Mouse (Mus musculus): Measurements from ENCODE around the gene Tmem222.

DNA sequence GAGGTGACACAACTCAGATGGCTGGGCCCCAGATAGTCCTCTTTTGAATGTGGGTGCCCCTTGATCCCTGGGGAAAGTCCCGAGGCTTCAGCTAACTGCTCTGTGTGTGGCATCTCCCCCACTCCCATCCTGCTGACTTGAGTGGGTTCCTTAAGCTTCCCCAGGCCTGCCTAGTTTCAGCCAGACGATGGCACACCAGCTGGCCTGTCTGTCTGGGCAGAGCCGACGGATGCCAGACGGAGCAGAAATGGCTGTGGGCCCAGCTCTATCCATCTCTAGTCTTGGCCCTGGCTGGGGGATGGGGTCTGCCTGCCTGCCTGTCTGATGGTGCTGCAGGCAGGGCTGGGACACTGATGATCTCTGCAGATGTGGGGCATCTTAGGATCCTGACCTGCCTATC lies 22.1 kb upstream of the Tmem222 start:
- no peak for TF ChIP-seq POLR2A (IDR thresholded peaks at IDR 0.05; ENCODE audit: control insufficient read depth in 1 of 2, insufficient read depth in 1 of 2, low read depth in 1 of 2, low read length in 2 of 2, poor library complexity in 1 of 2)
- no peak for TF ChIP-seq CTCF (IDR thresholded peaks at IDR 0.05 in 2 of 3, conservative IDR thresholded peaks at IDR 0.05 in 1 of 3; ENCODE audit: control insufficient read depth in 1 of 3, insufficient read depth in 1 of 3, low read depth in 2 of 3, low read length in 3 of 3, poor library complexity in 1 of 3, severe bottlenecking in 1 of 3)
- TF ChIP-seq MAX (IDR thresholded peaks at IDR 0.05; ENCODE audit: low read length), result no peak
- TF ChIP-seq RAD21 (IDR thresholded peaks at IDR 0.05; ENCODE audit: low read depth, low read length), result no peak
- no peak for TF ChIP-seq KAT2A (conservative IDR thresholded peaks at IDR 0.05; ENCODE audit: low read depth, low read length)
- TF ChIP-seq TCF12 (IDR thresholded peaks at IDR 0.05; ENCODE audit: low read depth, low read length), result no peak
- no peak for TF ChIP-seq USF2 (IDR thresholded peaks at IDR 0.05; ENCODE audit: borderline replicate concordance in 1 of 2, insufficient read depth in 1 of 2, low read depth in 1 of 2, low read length in 2 of 2)
- no peak for TF ChIP-seq MXI1 (IDR thresholded peaks at IDR 0.05; ENCODE audit: low read depth, low read length)
- no peak for TF ChIP-seq GATA1 (IDR thresholded peaks at IDR 0.05; ENCODE audit: low read depth, low read length)
- TF ChIP-seq EP300 (IDR thresholded peaks at IDR 0.05; ENCODE audit: low read depth in 1 of 2, low read length in 2 of 2), result no peak
- no peak for TF ChIP-seq RCOR1 (IDR thresholded peaks at IDR 0.05; ENCODE audit: low read depth, low read length)
